Mouse (Mus musculus): Measurements from ENCODE around the gene Zfp108. TPM values are rescaled to one million over a fixed set of nuclear protein-coding genes. Genes with fewer than 3 reads are reported as not detected.

Zfp108 gene
- polyA plus RNA-seq, 1 experiment from 2014 or later = 4.2 TPM

DNA sequence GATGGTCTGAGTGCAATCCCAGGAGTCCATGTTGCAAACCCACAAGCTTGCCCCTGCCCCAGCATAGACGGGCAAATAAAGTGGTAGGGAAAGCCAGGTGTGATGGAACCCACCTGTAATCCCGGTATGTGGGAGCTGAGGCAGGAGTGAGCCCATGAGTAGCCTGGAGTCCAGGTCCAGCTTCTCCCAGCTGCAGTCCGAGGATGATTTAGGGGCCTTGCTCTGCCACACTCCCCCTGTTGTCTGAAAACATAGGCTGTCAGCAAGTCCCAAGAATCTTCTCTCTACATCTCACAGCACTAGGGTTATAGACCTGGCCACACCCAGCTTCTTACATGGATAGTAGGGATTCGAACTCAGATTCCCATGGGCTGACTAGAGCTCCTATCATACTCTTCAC is 32.3 kb downstream of the Zfp108 start:
- no peaks in the 10 kb centered on the region for H3K4me1 ChIP-seq (replicated peaks)
- H3K9ac ChIP-seq (replicated peaks) = no peak overlapping the region
- no peak overlapping the region for H3K27ac ChIP-seq
- peaks cover 50% of the 10 kb centered on the region for H3K36me3 ChIP-seq
- H3K4me2 ChIP-seq = no peak overlapping the region
- H3K4me3 ChIP-seq (replicated peaks) = no peak overlapping the region
- no peaks in the 10 kb centered on the region for H3K27me3 ChIP-seq
- WGBS = 81% methylated on average over 4 of the region's 4 CpGs
- no peak for ATAC-seq (ENCODE audit: insufficient number of reproducible peaks, insufficient read depth, low FRiP score, low TSS enrichment, low read depth)
- H3K9me3 ChIP-seq = peaks cover 28% of the 10 kb centered on the region

DNA sequence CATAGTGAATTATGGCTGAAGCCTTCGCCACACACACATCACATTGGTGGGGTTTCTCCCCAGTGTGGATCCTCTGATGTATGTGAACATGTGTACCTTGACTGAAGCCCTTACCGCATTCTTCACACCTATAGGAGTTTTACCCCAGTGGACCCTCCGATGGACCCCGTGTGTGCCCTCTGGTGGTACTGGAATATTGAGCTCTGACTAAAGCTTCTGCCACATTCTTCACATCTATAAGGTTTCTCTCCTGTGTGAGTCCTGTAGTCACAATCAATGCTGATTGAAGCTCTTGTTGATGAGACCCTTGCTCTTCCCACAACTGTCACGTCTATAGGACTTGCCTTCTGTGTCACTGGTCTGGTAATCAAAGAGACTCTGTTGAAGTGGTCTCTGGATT is 33.1 kb downstream of the Zfp108 start:
- H3K9me3 ChIP-seq = peaks cover 28% of the 10 kb centered on the region
- no peak for ATAC-seq (ENCODE audit: insufficient number of reproducible peaks, insufficient read depth, low FRiP score, low TSS enrichment, low read depth)
- no peak overlapping the region for H3K4me3 ChIP-seq (replicated peaks)
- H3K4me1 ChIP-seq (replicated peaks) = no peaks in the 10 kb centered on the region
- 83% methylated on average over 5 of the region's 5 CpGs for WGBS
- peaks cover 57% of the 10 kb centered on the region for H3K36me3 ChIP-seq
- H3K27ac ChIP-seq = no peak overlapping the region
- H3K27me3 ChIP-seq = no peaks in the 10 kb centered on the region
- H3K4me2 ChIP-seq = no peak overlapping the region
- H3K9ac ChIP-seq (replicated peaks) = no peak overlapping the region

DNA sequence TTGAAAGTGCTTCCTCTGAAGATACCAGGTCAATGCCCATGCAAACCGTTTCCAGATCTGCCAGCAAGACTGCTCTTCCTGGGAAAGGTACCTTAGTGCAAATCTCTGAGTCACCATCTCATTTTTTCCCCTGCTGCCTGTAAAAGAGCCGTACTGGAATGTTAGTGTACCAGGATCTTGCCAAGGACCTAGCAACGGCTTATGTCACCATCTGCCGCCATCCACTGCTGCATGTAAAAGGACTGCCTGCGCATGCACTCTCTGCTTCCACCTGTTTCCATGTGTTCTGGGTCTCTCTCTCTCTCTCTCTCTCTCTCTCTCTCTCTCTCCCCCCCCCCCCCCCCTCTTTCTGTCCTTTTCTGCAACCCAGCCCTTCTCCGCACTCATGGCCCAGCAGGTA is 33.9 kb downstream of the Zfp108 start:
- peaks cover 66% of the 10 kb centered on the region for H3K36me3 ChIP-seq
- H3K9ac ChIP-seq (replicated peaks) = no peak overlapping the region
- H3K4me1 ChIP-seq (replicated peaks) = no peaks in the 10 kb centered on the region
- H3K4me2 ChIP-seq = no peak overlapping the region
- H3K9me3 ChIP-seq = peaks cover 28% of the 10 kb centered on the region
- H3K4me3 ChIP-seq (replicated peaks) = no peak overlapping the region
- WGBS = 89% methylated on average over 6 of the region's 6 CpGs
- H3K27ac ChIP-seq = no peak overlapping the region
- no peaks in the 10 kb centered on the region for H3K27me3 ChIP-seq
- no peak for ATAC-seq (ENCODE audit: insufficient number of reproducible peaks, insufficient read depth, low FRiP score, low TSS enrichment, low read depth)

DNA sequence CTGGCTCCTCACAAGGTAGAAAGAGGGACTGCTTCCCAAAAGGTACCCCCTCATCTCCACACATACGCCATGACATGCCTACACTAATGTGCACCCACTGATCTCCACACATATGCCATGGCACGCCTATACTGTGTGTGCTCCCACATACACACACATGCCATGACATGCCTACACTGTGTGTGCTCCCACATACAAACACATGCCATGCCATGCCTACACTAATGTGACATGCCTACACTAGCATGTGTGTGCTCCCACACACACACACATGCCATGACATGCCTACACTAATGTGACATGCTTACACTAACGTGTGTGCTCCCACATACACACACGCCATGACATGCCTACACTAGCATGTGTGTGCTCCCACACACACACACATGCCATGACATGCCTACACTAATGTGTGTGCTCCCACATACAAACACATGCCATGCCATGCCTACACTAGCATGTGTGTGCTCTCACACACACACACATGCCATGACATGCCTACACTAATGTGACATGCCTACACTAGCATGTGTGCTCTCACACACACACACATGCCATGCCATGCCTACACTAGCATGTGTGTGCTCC is 35.6 kb downstream of the Zfp108 start:
- peaks cover 83% of the 10 kb centered on the region for H3K36me3 ChIP-seq
- H3K27ac ChIP-seq = no peak overlapping the region
- H3K4me1 ChIP-seq (replicated peaks) = no peaks in the 10 kb centered on the region
- no peak overlapping the region for H3K4me3 ChIP-seq (replicated peaks)
- ATAC-seq (ENCODE audit: insufficient number of reproducible peaks, insufficient read depth, low FRiP score, low TSS enrichment, low read depth) = no peak
- no peak overlapping the region for H3K4me2 ChIP-seq
- no peaks in the 10 kb centered on the region for H3K27me3 ChIP-seq
- no peak overlapping the region for H3K9ac ChIP-seq (replicated peaks)
- peaks cover 28% of the 10 kb centered on the region for H3K9me3 ChIP-seq
- 98% methylated on average over 4 of the region's 4 CpGs for WGBS

DNA sequence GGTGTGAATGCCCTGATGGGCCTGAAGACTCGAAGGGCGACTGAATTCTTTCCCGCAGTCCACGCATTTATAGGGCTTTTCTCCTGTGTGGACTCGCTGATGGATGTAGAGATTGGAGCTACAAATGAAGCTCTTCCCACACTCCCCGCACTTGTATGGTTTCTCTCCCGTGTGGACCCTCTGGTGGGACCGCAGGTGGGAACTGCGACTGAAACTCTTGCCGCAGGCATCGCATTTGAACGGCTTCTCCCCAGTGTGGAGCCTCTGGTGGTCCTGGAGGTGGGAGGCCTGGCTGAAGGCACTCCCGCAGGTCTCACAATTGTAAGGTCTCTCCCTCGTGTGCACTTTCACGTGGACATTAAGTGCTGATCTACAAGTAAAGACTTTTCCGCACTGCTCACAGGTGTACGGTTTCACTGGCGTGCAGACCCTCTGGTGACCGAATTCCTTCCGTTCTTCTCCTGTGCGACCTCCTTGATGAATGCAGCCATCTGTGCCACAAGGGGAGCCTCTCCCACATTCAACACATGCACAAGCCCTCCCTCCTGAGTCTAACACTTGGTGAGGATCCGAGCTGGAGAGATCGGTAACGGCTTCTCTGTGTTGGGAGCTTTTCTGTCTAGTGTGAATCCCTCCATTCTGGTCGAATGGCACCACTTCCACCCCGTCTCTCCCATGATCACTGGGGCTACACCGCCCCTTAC is 36.9 kb downstream of the Zfp108 start:
- H3K27ac ChIP-seq = no peak overlapping the region
- ATAC-seq (ENCODE audit: insufficient number of reproducible peaks, insufficient read depth, low FRiP score, low TSS enrichment, low read depth) = no peak
- 90% methylated on average over 27 of the region's 27 CpGs for WGBS
- H3K9ac ChIP-seq (replicated peaks) = no peak overlapping the region
- peaks cover 28% of the 10 kb centered on the region for H3K9me3 ChIP-seq
- H3K27me3 ChIP-seq = no peaks in the 10 kb centered on the region
- peaks cover 96% of the 10 kb centered on the region for H3K36me3 ChIP-seq
- no peak overlapping the region for H3K4me3 ChIP-seq (replicated peaks)
- no peaks in the 10 kb centered on the region for H3K4me1 ChIP-seq (replicated peaks)
- H3K4me2 ChIP-seq = no peak overlapping the region

DNA sequence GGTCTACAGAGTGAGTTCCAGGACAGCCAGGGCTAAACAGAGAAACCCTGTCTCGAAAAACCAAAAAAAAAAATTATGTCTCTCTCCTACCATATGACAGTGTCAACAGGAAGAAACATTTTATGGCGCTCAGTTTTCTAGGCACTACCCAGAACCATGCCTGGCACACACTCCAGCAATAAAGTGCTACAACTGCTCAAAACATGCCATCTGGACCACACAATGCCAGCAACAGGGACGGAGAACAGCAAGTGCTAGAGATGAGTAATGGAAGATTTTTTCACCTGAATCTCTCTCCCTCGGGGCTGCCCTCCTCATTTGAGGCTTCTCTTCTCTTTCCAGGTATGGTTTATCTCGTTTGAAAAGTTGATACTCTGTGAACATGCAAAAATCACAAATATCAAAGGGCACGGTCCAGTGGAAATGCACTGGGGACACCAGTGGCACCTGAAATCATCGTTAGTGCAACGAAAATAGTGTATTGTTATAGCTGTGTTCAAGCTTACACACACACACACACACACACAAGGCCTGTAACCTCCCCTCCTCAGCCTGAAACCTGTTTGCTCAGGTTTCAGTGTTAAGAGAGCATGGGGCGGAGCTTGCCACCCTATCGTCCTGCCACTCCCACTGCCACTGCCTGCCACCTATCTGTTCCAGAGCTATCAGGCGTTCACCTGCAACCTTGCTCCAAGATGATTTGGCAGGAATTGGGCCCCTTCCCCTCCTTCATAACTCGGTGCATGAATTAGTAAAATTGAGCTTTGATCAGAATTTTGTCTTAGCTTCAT is 38.7 kb downstream of the Zfp108 start:
- 86% methylated on average over 12 of the region's 12 CpGs for WGBS

DNA sequence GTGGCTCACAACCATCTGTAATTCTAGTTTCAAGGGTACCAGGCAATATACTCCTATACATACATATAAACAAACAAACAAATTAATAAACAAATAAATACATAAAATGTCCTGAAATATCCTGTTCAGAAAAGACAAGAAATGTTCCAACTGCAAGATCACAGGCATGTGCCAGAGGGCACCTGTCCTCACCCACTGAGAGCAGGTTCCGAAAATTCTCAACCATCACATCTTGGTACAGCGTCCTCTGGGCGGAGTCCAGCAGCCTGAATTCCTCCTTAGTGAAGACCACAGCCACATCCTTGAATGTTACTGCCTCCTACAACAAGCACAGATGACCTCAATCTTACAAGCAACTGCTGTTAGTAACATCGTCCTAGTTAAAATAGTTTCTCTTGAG is 40.2 kb downstream of the Zfp108 start:
- WGBS = 91% methylated on average over 4 of the region's 4 CpGs
- no peak overlapping the region for H3K4me3 ChIP-seq (replicated peaks)
- H3K9me3 ChIP-seq = peaks cover 9% of the 10 kb centered on the region
- no peak for ATAC-seq (ENCODE audit: insufficient number of reproducible peaks, insufficient read depth, low FRiP score, low TSS enrichment, low read depth)
- no peak overlapping the region for H3K9ac ChIP-seq (replicated peaks)
- no peak overlapping the region for H3K27ac ChIP-seq
- H3K27me3 ChIP-seq = no peaks in the 10 kb centered on the region
- H3K4me2 ChIP-seq = no peak overlapping the region
- peaks cover 7% of the 10 kb centered on the region for H3K4me1 ChIP-seq (replicated peaks)
- H3K36me3 ChIP-seq = peaks cover 80% of the 10 kb centered on the region

More for the DNA sequence above, 38.7 kb downstream of the Zfp108 start:
- Histone ChIP-seq H3K27me3 (no peaks in the 10 kb centered on the region), H3K4me2 (no peak overlapping the region), H3K4me1 (replicated peaks) (peaks cover 7% of the 10 kb centered on the region), H3K27ac (no peak overlapping the region), H3K4me3 (replicated peaks) (no peak overlapping the region), H3K9ac (replicated peaks) (no peak overlapping the region), H3K9me3 (peaks cover 15% of the 10 kb centered on the region), H3K36me3 (peaks cover 93% of the 10 kb centered on the region)
- ATAC-seq (ENCODE audit: insufficient number of reproducible peaks, insufficient read depth, low FRiP score, low TSS enrichment, low read depth) = no peak

DNA sequence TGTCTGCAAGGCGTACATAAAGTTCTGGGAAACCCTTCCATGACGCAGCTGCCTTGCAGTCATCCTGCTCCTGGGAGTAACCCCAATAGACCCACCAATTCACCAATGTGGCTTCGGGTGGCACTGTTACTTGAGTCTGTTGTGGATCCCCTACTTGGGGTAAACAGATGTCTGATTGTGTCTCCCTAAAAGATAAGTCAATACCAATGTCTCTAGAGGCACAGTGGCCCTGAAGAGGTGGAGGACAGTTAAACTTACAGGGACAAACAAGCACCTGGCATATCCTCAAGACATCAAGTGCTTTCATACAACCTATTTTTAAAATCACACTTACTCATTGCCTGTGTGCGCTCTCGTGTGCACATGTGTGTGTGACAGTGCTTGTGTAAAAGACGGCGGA is 40.8 kb downstream of the Zfp108 start:
- peaks cover 74% of the 10 kb centered on the region for H3K36me3 ChIP-seq
- H3K9me3 ChIP-seq = peaks cover 9% of the 10 kb centered on the region

DNA sequence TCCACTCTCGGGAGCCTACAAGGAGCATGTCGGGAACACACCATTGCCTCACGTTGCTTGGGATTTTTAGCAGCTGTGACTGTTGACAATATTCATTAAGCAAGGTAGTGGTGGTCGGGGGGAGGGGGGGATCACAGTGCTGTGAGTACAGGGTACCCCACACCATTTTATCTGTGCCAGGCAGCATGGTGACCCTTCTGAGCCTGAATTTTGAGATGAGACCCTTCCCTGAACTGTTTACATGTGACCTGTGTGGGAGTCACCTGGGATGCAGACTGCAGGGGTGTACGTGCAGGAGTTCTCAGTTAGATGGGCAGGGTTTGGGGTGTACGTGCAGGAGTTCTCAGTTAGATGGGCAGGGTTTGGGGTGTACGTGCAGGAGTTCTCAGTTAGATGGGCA is 41.8 kb downstream of the Zfp108 start:
- peaks cover 4% of the 10 kb centered on the region; the same call in 1 of the 2 replicates for H3K9me3 ChIP-seq
- H3K27me3 ChIP-seq = no peaks in the 10 kb centered on the region
- H3K27ac ChIP-seq = no peak overlapping the region
- no peak for ATAC-seq (ENCODE audit: insufficient number of reproducible peaks, insufficient read depth, low FRiP score, low TSS enrichment, low read depth)
- H3K4me3 ChIP-seq (replicated peaks) = no peak overlapping the region
- no peak overlapping the region for H3K9ac ChIP-seq (replicated peaks)
- 95% methylated on average over 7 of the region's 7 CpGs for WGBS
- H3K4me1 ChIP-seq (replicated peaks) = peaks cover 14% of the 10 kb centered on the region
- H3K4me2 ChIP-seq = no peak overlapping the region
- peaks cover 63% of the 10 kb centered on the region for H3K36me3 ChIP-seq

More for the DNA sequence above, 40.8 kb downstream of the Zfp108 start:
- 98% methylated on average over 7 of the region's 7 CpGs for WGBS
- Histone ChIP-seq H3K4me1 (replicated peaks) (peaks cover 10% of the 10 kb centered on the region), H3K4me3 (replicated peaks) (no peak overlapping the region), H3K27me3 (no peaks in the 10 kb centered on the region), H3K9ac (replicated peaks) (no peak overlapping the region), H3K27ac (no peak overlapping the region), H3K4me2 (no peak overlapping the region)
- no peak for ATAC-seq (ENCODE audit: insufficient number of reproducible peaks, insufficient read depth, low FRiP score, low TSS enrichment, low read depth)

DNA sequence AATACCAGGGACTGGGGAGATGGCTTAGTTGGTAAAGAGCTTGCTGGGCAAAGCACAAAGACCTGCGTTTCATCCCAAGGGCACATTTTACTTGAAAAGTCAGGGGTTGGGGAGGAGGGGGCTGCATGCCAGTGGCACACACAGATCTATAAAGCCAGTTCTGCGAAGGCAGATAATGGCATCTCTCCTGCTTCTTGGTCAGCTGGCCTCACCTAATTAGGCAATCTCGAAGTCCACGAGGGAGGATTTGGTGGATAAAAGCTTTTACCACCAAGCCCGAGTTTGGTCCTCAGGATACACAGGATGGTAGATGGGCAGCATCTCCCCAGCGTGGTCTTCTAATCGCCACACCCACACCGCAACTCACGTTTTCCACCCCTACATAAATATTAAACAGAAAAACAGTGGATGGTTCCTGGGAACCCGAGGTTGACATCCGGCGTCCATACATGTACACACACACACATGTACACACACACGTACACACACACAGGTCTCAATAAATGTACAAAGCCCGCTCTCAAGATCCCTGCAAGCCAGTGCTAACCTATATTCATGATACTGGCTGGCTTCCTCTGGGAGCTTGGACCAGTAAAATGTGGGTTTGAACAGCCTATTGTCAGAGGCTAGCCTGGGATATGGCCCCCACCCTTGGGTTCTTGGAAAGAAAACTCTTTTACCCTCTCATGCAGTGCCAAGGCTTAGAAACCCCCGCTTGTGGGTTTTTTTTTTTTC is 42.9 kb downstream of the Zfp108 start:
- H3K4me3 ChIP-seq (replicated peaks) = peak overlapping the region; percentile 68
- peaks cover 14% of the 10 kb centered on the region for H3K4me1 ChIP-seq (replicated peaks)
- H3K9me3 ChIP-seq = no peaks in the 10 kb centered on the region
- WGBS = 89% methylated on average over 15 of the region's 15 CpGs
- H3K27me3 ChIP-seq = no peaks in the 10 kb centered on the region
- no peak for ATAC-seq (ENCODE audit: insufficient number of reproducible peaks, insufficient read depth, low FRiP score, low TSS enrichment, low read depth)
- H3K9ac ChIP-seq (replicated peaks) = 0 out of 2 replicates have a peak overlapping the region, but pooled peaks have one; percentile 86
- peaks cover 61% of the 10 kb centered on the region for H3K36me3 ChIP-seq
- no peak overlapping the region; the same call in 1 of the 2 replicates for H3K27ac ChIP-seq
- H3K4me2 ChIP-seq = peak overlapping the region; percentile 90

DNA sequence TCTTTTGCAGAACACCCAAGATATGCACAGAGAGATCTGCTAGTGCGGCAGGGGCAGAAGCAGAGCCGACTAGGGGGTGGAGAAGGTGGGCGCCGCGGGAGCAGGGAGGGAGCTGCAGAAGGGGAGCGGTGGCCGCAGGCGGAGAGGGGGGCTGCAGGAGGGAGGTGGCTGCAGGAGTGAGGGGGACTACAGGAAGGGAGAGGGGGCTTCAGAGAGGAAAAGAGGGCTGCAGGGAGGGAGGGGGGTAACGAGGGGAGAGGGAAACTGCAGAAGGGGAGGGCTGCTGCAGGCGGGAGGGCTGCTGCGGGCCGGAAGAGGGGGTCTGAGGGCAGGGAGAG is 44.0 kb downstream of the Zfp108 start:
- Histone ChIP-seq H3K9ac (replicated peaks) (peak overlapping the region; percentile 86), H3K36me3 (peaks cover 61% of the 10 kb centered on the region), H3K27me3 (no peaks in the 10 kb centered on the region), H3K4me3 (replicated peaks) (peak overlapping the region; percentile 68), H3K27ac (peak overlapping the region; percentile 97), H3K4me1 (replicated peaks) (peaks cover 14% of the 10 kb centered on the region), H3K9me3 (no peaks in the 10 kb centered on the region), H3K4me2 (peak overlapping the region; percentile 90)
- 1% methylated on average over 12 of the region's 12 CpGs for WGBS
- no peak; the same call in 1 of the 2 replicates for ATAC-seq (ENCODE audit: insufficient number of reproducible peaks, insufficient read depth, low FRiP score, low TSS enrichment, low read depth)
